Comparison of ENCODE assay signal across 22 mouse cellular contexts in the genomic region with DNA sequence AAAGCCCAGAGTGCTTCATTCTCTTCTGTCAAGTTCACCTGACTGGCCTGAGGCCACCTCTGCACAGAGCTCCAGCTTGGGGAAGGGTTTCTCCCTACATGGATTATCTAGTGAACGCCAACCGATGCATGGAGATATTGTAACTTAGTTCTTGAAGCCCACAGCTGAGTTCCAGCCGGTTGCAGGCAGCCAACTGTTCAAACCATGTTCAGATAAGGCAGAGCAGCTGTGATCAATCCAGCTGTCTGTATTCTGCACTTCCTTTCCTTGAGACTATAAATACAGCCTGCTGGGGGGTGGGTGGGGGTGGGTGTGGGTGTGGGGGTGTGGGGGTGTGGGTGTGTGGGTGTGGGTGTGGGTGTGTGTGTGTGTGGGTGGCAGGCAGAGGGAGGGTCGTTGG. TPM values are rescaled to one million over a fixed set of nuclear protein-coding genes. Genes with fewer than 3 reads are reported as not detected.
DNase-seq lines count a peak whose midpoint lies in the region; ATAC-seq and TF ChIP-seq lines count a peak whose summit lies in the region.
"Had no signal": no experiment of that assay in that cellular context is flagged by ENCODE, and none has a peak within 500 bp of the region (broad histone marks: within the 10 kb centered on the region; RNA-seq: fewer than 3 reads in every experiment).

No protein-coding gene starts in this region.

- TF ChIP-seq POLR2A in kidney, adult 2 months (IDR thresholded peaks at IDR 0.05; ENCODE audit: low read depth, low read length), result no peak

- 45% methylated on average over 4 of the region's 4 CpGs for WGBS in embryonic facial prominence, embryonic 14.5 days
- WGBS in embryonic facial prominence, embryonic 10.5 days, result 88% methylated on average over 4 of the region's 4 CpGs
- 33% methylated on average over 4 of the region's 4 CpGs for WGBS in kidney, postnatal 0 days
- WGBS in kidney, adult 2 months, result 47% methylated on average over 4 of the region's 4 CpGs
- 29% methylated on average over 4 of the region's 4 CpGs for WGBS in lung, embryonic 16.5 days
- 85% methylated on average over 4 of the region's 4 CpGs for whole genome bisulfite sequencing in forebrain, embryonic 16.5 days

- H3K36me3 ChIP-seq in embryonic facial prominence, embryonic 14.5 days (ENCODE audit: control insufficient read depth, insufficient read depth, low read length), result no peaks in the 10 kb centered on the region
- no peaks in the 10 kb centered on the region for H3K36me3 ChIP-seq in embryonic facial prominence, embryonic 10.5 days (replicated peaks)
- H3K36me3 ChIP-seq in kidney, postnatal 0 days (ENCODE audit: insufficient read depth, low read length), result no peaks in the 10 kb centered on the region
- no peaks in the 10 kb centered on the region for H3K36me3 ChIP-seq in kidney, adult 2 months (ENCODE audit: control insufficient read depth, insufficient read depth, low read length)
- H3K36me3 ChIP-seq in lung, embryonic 16.5 days (ENCODE audit: control insufficient read depth, insufficient read depth, low read length), result no peaks in the 10 kb centered on the region
- no peaks in the 10 kb centered on the region for H3K36me3 ChIP-seq in forebrain, embryonic 16.5 days (ENCODE audit: control insufficient read depth, insufficient read depth)
- H3K36me3 ChIP-seq: embryonic facial prominence, embryonic 12.5 days; heart, embryonic 15.5 days; neural tube, embryonic 15.5 days had no signal

- no peak overlapping the region for H3K4me3 ChIP-seq in embryonic facial prominence, embryonic 14.5 days (ENCODE audit: low read depth, low read length)
- no peak overlapping the region for H3K4me3 ChIP-seq in embryonic facial prominence, embryonic 10.5 days
- H3K4me3 ChIP-seq in kidney, postnatal 0 days (replicated peaks; ENCODE audit: low read depth, low read length), result no peak overlapping the region
- H3K4me3 ChIP-seq in kidney, adult 2 months (ENCODE audit: insufficient read depth, low read depth, low read length), result no peak overlapping the region
- H3K4me3 ChIP-seq in lung, embryonic 16.5 days (ENCODE audit: low read length), result no peak overlapping the region
- H3K4me3 ChIP-seq in forebrain, embryonic 16.5 days (replicated peaks; ENCODE audit: low read length), result no peak overlapping the region
- H3K4me3 ChIP-seq: embryonic facial prominence, embryonic 12.5 days; heart, embryonic 15.5 days; megakaryocyte, embryonic 14.5 days; neural tube, embryonic 15.5 days had no signal

- H3K9ac ChIP-seq in embryonic facial prominence, embryonic 14.5 days (ENCODE audit: low read depth, low read length), result no peak overlapping the region
- no peak overlapping the region for H3K9ac ChIP-seq in kidney, postnatal 0 days (ENCODE audit: low read depth, low read length)
- H3K9ac ChIP-seq in lung, embryonic 16.5 days (ENCODE audit: low read length), result 0 out of 2 replicates have a peak overlapping the region, but pooled peaks have one; percentile 25
- no peak overlapping the region for H3K9ac ChIP-seq in forebrain, embryonic 16.5 days (replicated peaks; ENCODE audit: low read depth, low read length)
- H3K9ac ChIP-seq: embryonic facial prominence, embryonic 12.5 days; forebrain, postnatal 0 days; heart, embryonic 15.5 days; neural tube, embryonic 15.5 days had no signal

- DNase-seq in embryonic facial prominence, embryonic 14.5 days (ENCODE audit: low spot score), result peak; percentile 46
- no peak for DNase-seq in embryonic facial prominence, embryonic 10.5 days (ENCODE audit: low spot score)
- DNase-seq in kidney, postnatal 0 days (ENCODE audit: low spot score), result peak; percentile 62
- DNase-seq in kidney, adult 2 months, result no peak
- DNase-seq in lung, postnatal 25 days (ENCODE audit: low spot score), result no peak
- peak; percentile 20 to 39 for DNase-seq in thymus, postnatal 10 days (ENCODE audit: low spot score in 2 of 2)
- DNase-seq: adrenal gland, adult 8-10 months; cerebellum, adult 9-11 months; forebrain, postnatal 0 days; kidney, adult 11 months; left cerebral cortex, postnatal 4 days; lung, adult 2 months; midbrain, embryonic 14.5 days had no signal

- no peaks in the 10 kb centered on the region for H3K27me3 ChIP-seq in embryonic facial prominence, embryonic 14.5 days (replicated peaks; ENCODE audit: control insufficient read depth, insufficient read depth, low read length)
- H3K27me3 ChIP-seq in embryonic facial prominence, embryonic 10.5 days (replicated peaks; ENCODE audit: low read depth, poor library complexity, severe bottlenecking), result 0 out of 2 replicates have a peak, but pooled peaks cover 4% of the 10 kb centered on the region
- H3K27me3 ChIP-seq in kidney, postnatal 0 days (ENCODE audit: insufficient read depth, low read length), result no peaks in the 10 kb centered on the region
- no peaks in the 10 kb centered on the region for H3K27me3 ChIP-seq in kidney, adult 2 months (replicated peaks; ENCODE audit: control insufficient read depth, insufficient read depth, low read length)
- H3K27me3 ChIP-seq in lung, embryonic 16.5 days (ENCODE audit: control insufficient read depth, insufficient read depth, low read depth, low read length), result no peaks in the 10 kb centered on the region
- H3K27me3 ChIP-seq in forebrain, embryonic 16.5 days (replicated peaks; ENCODE audit: control insufficient read depth, insufficient read depth, low read length), result no peaks in the 10 kb centered on the region
- H3K27me3 ChIP-seq: embryonic facial prominence, embryonic 12.5 days; neural tube, embryonic 15.5 days had no signal

- H3K4me2 ChIP-seq in embryonic facial prominence, embryonic 14.5 days (ENCODE audit: low read depth, low read length), result no peak overlapping the region
- no peak overlapping the region for H3K4me2 ChIP-seq in kidney, postnatal 0 days (ENCODE audit: low read length)
- peak overlapping the region; percentile 1; the same call in 1 of the 2 replicates for H3K4me2 ChIP-seq in lung, embryonic 16.5 days (ENCODE audit: low read depth, low read length)
- no peak overlapping the region for H3K4me2 ChIP-seq in forebrain, embryonic 16.5 days (ENCODE audit: low read length)
- H3K4me2 ChIP-seq: embryonic facial prominence, embryonic 12.5 days; heart, embryonic 15.5 days; liver, embryonic 11.5 days; neural tube, embryonic 15.5 days had no signal

- 0 out of 2 replicates have a peak, but pooled peaks cover under 1% of the 10 kb centered on the region for H3K9me3 ChIP-seq in embryonic facial prominence, embryonic 14.5 days (ENCODE audit: control insufficient read depth, low read length)
- H3K9me3 ChIP-seq in embryonic facial prominence, embryonic 10.5 days, result no peaks in the 10 kb centered on the region
- no peaks in the 10 kb centered on the region for H3K9me3 ChIP-seq in kidney, postnatal 0 days (replicated peaks; ENCODE audit: low read length)
- no peaks in the 10 kb centered on the region; the same call in 1 of the 2 replicates for H3K9me3 ChIP-seq in lung, embryonic 16.5 days (ENCODE audit: control insufficient read depth, low read length)
- no peaks in the 10 kb centered on the region for H3K9me3 ChIP-seq in forebrain, embryonic 16.5 days (ENCODE audit: control insufficient read depth, low read length)
- H3K9me3 ChIP-seq: embryonic facial prominence, embryonic 12.5 days; heart, embryonic 15.5 days; neural tube, embryonic 15.5 days had no signal

- no peaks in the 10 kb centered on the region for H3K4me1 ChIP-seq in embryonic facial prominence, embryonic 14.5 days (ENCODE audit: control insufficient read depth, insufficient read depth, low read length)
- peaks cover 2% of the 10 kb centered on the region; the same call in 1 of the 2 replicates for H3K4me1 ChIP-seq in embryonic facial prominence, embryonic 10.5 days
- 0 out of 2 replicates have a peak, but pooled peaks cover 4% of the 10 kb centered on the region for H3K4me1 ChIP-seq in kidney, postnatal 0 days (replicated peaks; ENCODE audit: insufficient read depth, low read length)
- H3K4me1 ChIP-seq in kidney, adult 2 months (ENCODE audit: control insufficient read depth, insufficient read depth, low read length), result no peaks in the 10 kb centered on the region
- peaks cover 6% of the 10 kb centered on the region; the same call in 1 of the 2 replicates for H3K4me1 ChIP-seq in lung, embryonic 16.5 days (replicated peaks; ENCODE audit: control insufficient read depth, insufficient read depth, low read length)
- H3K4me1 ChIP-seq in forebrain, embryonic 16.5 days (replicated peaks; ENCODE audit: control insufficient read depth, insufficient read depth, low read length), result no peaks in the 10 kb centered on the region
- H3K4me1 ChIP-seq: embryonic facial prominence, embryonic 12.5 days had no signal

- no peak for TF ChIP-seq CTCF in kidney, postnatal 0 days (IDR thresholded peaks at IDR 0.05; ENCODE audit: low read depth)
- TF ChIP-seq CTCF in kidney, adult 2 months (conservative IDR thresholded peaks at IDR 0.05; ENCODE audit: insufficient read depth, insufficient read length, low read depth, low read length), result no peak

- no peak overlapping the region for H3K27ac ChIP-seq in embryonic facial prominence, embryonic 14.5 days (replicated peaks; ENCODE audit: low read depth, low read length)
- H3K27ac ChIP-seq in embryonic facial prominence, embryonic 10.5 days (replicated peaks), result no peak overlapping the region
- H3K27ac ChIP-seq in kidney, postnatal 0 days, result no peak overlapping the region
- H3K27ac ChIP-seq in kidney, adult 2 months (ENCODE audit: insufficient read depth, low read depth, low read length), result no peak overlapping the region
- peak overlapping the region; percentile 30; the same call in 1 of the 2 replicates for H3K27ac ChIP-seq in lung, embryonic 16.5 days (ENCODE audit: low read length)
- no peak overlapping the region for H3K27ac ChIP-seq in forebrain, embryonic 16.5 days (ENCODE audit: low read length)
- H3K27ac ChIP-seq: embryonic facial prominence, embryonic 12.5 days; heart, embryonic 15.5 days; neural tube, embryonic 15.5 days had no signal

- ATAC-seq in embryonic facial prominence, embryonic 14.5 days (ENCODE audit: low read depth), result no peak
- no peak for ATAC-seq in kidney, postnatal 0 days (replicated peaks; ENCODE audit: low FRiP score, low read depth)
- peak; percentile 66 for ATAC-seq in lung, embryonic 16.5 days (ENCODE audit: low read depth)
- no peak for ATAC-seq in forebrain, embryonic 16.5 days
- ATAC-seq: forebrain, postnatal 0 days; hindbrain, embryonic 16.5 days; Patski had no signal

RNA-seq across cellular contexts. Expression of a gene that starts 45.3 kb away (rescaled TPM):
- polyA plus RNA-seq in embryonic facial prominence, embryonic 14.5 days (2014; fragmentation: Nextera tagmentation; extraction: Ambion mirVana), result 0.06 and 0.09 TPM in 2 replicates
- polyA plus RNA-seq in embryonic facial prominence, embryonic 10.5 days (2016; fragmentation: Nextera tagmentation; extraction: Ambion mirVana), result 0.17 and 0.19 TPM in 2 replicates
- polyA plus RNA-seq in kidney, postnatal 0 days (2015; fragmentation: Nextera tagmentation; extraction: Ambion mirVana), result 0.08 and 0.12 TPM in 2 replicates
- 0.08 and 0.19 TPM in 2 replicates for polyA plus RNA-seq in kidney, adult 2 months (2012; rRNA removed)
- polyA plus RNA-seq in lung, embryonic 16.5 days (2015; fragmentation: Nextera tagmentation; extraction: Ambion mirVana), result 0.19 and 0.23 TPM in 2 replicates
- 0.22 and 0.37 TPM in 2 replicates for polyA plus RNA-seq in forebrain, embryonic 16.5 days (2015; fragmentation: Nextera tagmentation; extraction: Ambion mirVana)

Comparison
In these comparisons a context has a peak if more than half of its experiments do, and no peak if none do; other contexts are left out.
1. DNase-seq: peak in embryonic facial prominence, embryonic 14.5 days (single experiment), kidney, postnatal 0 days (single experiment) and thymus, postnatal 10 days (2 of 2); none in embryonic facial prominence, embryonic 10.5 days (single experiment), kidney, adult 2 months (single experiment) and lung, postnatal 25 days (single experiment).